Mouse (Mus musculus): ENCODE data around the gene Pmfbp1. TPM values are rescaled to one million over a fixed set of nuclear protein-coding genes. Genes with fewer than 3 reads are reported as not detected.

Gene Pmfbp1
- total and polyA plus RNA-seq, 3 experiments, result 0.11 TPM; not detected in 2

- TF ChIP-seq ETS1 (conservative IDR thresholded peaks at IDR 0.05; ENCODE audit: low read depth, low read length) (no peak), PAX5 (IDR thresholded peaks at IDR 0.05; ENCODE audit: low read length) (no peak), JUN (IDR thresholded peaks at IDR 0.05; ENCODE audit: insufficient read depth, low read depth, low read length) (no peak)
- dilution Hi-C loops (cut with MboI; ENCODE audit: extremely low pct_ligation_motif_present, extremely low pct_unique_long_range_greater_than_20kb, low sequenced_read_pairs), result no loop called here
- Histone ChIP-seq H3K4me1 (ENCODE audit: control insufficient read depth in 1 of 2, insufficient read depth in 2 of 2) (no peaks in the 10 kb centered on the region), H3K9ac (ENCODE audit: insufficient read depth, low read depth) (no peak overlapping the region), H3K27ac (ENCODE audit: insufficient read depth, low read depth) (no peak overlapping the region), H3K9me3 (replicated peaks; ENCODE audit: low read length) (no peaks in the 10 kb centered on the region), H3K4me2 (ENCODE audit: insufficient read depth, low read depth, poor library complexity, severe bottlenecking) (no peak overlapping the region), H3K79me2 (replicated peaks; ENCODE audit: control insufficient read depth, extremely low read depth, insufficient read depth, poor library complexity, severe bottlenecking) (no peaks in the 10 kb centered on the region), H3K36me3 (replicated peaks in 1 of 2; ENCODE audit: control insufficient read depth in 1 of 2, insufficient read depth in 1 of 2, low read length in 1 of 2) (no peaks in the 10 kb centered on the region), H3K27me3 (replicated peaks) (no peaks in the 10 kb centered on the region), H3K4me3 (replicated peaks in 1 of 3; ENCODE audit: low read depth in 2 of 3, low read length in 2 of 3, poor library complexity in 1 of 3) (no peak overlapping the region)
- in situ Hi-C loops (cut with MboI; ENCODE audit: low pct_ligation_motif_present, low pct_unique_long_range_greater_than_20kb, low sequenced_read_pairs), result no loop called here
- no peak for DNase-seq (ENCODE audit: extremely low read depth)
Observed at GRCm38 (mm10) chr8:109471876-109472275, 22.0 kb upstream of the Pmfbp1 start.

- no peak for DNase-seq (ENCODE audit: extremely low read depth)
- no peak overlapping the region for H3K27ac ChIP-seq (ENCODE audit: insufficient read depth, low read depth)
- no peak overlapping the region for H3K9ac ChIP-seq (ENCODE audit: insufficient read depth, low read depth)
- H3K9me3 ChIP-seq (replicated peaks; ENCODE audit: low read length), result no peaks in the 10 kb centered on the region
- in situ Hi-C loops (cut with MboI; ENCODE audit: low pct_ligation_motif_present, low pct_unique_long_range_greater_than_20kb, low sequenced_read_pairs) (no loop called here), dilution Hi-C loops (cut with MboI; ENCODE audit: extremely low pct_ligation_motif_present, extremely low pct_unique_long_range_greater_than_20kb, low sequenced_read_pairs) (no loop called here)
- H3K4me1 ChIP-seq (ENCODE audit: control insufficient read depth in 1 of 2, insufficient read depth in 2 of 2), result no peaks in the 10 kb centered on the region
- H3K4me3 ChIP-seq (replicated peaks in 1 of 3; ENCODE audit: low read depth in 2 of 3, low read length in 2 of 3, poor library complexity in 1 of 3), result no peak overlapping the region
- no peaks in the 10 kb centered on the region for H3K27me3 ChIP-seq (replicated peaks)
- H3K4me2 ChIP-seq (ENCODE audit: insufficient read depth, low read depth, poor library complexity, severe bottlenecking), result no peak overlapping the region
- no peak for TF ChIP-seq CHD2 (IDR thresholded peaks at IDR 0.05; ENCODE audit: low read length)
- no peak for TF ChIP-seq IRF4 (IDR thresholded peaks at IDR 0.05; ENCODE audit: low read depth, low read length)
- TF ChIP-seq CTCF (conservative IDR thresholded peaks at IDR 0.05 in 1 of 2, IDR thresholded peaks at IDR 0.05 in 1 of 2; ENCODE audit: low read depth in 2 of 2, low read length in 2 of 2), result no peak
- TF ChIP-seq NELFE (IDR thresholded peaks at IDR 0.05; ENCODE audit: low read depth, low read length), result no peak
- H3K79me2 ChIP-seq (replicated peaks; ENCODE audit: control insufficient read depth, extremely low read depth, insufficient read depth, poor library complexity, severe bottlenecking), result no peaks in the 10 kb centered on the region
- no peaks in the 10 kb centered on the region for H3K36me3 ChIP-seq (replicated peaks in 1 of 2; ENCODE audit: control insufficient read depth in 1 of 2, insufficient read depth in 1 of 2, low read length in 1 of 2)
Observed at GRCm38 (mm10) chr8:109472400-109472799, 21.4 kb upstream of the Pmfbp1 start.

GRCm38 (mm10) chr8:109474442-109475121, 19.2 kb upstream of the Pmfbp1 start:
- DNase-seq (ENCODE audit: extremely low read depth), result no peak
- Histone ChIP-seq H3K27ac (ENCODE audit: insufficient read depth, low read depth) (no peak overlapping the region), H3K9me3 (replicated peaks; ENCODE audit: low read length) (no peaks in the 10 kb centered on the region), H3K4me3 (replicated peaks in 1 of 3; ENCODE audit: low read depth in 2 of 3, low read length in 2 of 3, poor library complexity in 1 of 3) (no peak overlapping the region), H3K4me1 (ENCODE audit: control insufficient read depth in 1 of 2, insufficient read depth in 2 of 2) (no peaks in the 10 kb centered on the region), H3K79me2 (replicated peaks; ENCODE audit: control insufficient read depth, extremely low read depth, insufficient read depth, poor library complexity, severe bottlenecking) (no peaks in the 10 kb centered on the region), H3K4me2 (ENCODE audit: insufficient read depth, low read depth, poor library complexity, severe bottlenecking) (no peak overlapping the region), H3K36me3 (replicated peaks in 1 of 2; ENCODE audit: control insufficient read depth in 1 of 2, insufficient read depth in 1 of 2, low read length in 1 of 2) (no peaks in the 10 kb centered on the region), H3K27me3 (replicated peaks) (no peaks in the 10 kb centered on the region), H3K9ac (ENCODE audit: insufficient read depth, low read depth) (no peak overlapping the region)
- no peak for TF ChIP-seq GABPA (IDR thresholded peaks at IDR 0.05; ENCODE audit: insufficient replicate concordance, low read depth, low read length)
- no peak for TF ChIP-seq TCF12 (IDR thresholded peaks at IDR 0.05; ENCODE audit: low read depth, low read length)
- no peak for TF ChIP-seq USF2 (conservative IDR thresholded peaks at IDR 0.05; ENCODE audit: low read depth, low read length)
- no peak for TF ChIP-seq NRF1 (IDR thresholded peaks at IDR 0.05; ENCODE audit: low read depth, low read length)
- no peak for TF ChIP-seq USF1 (IDR thresholded peaks at IDR 0.05; ENCODE audit: low read depth, low read length)
- TF ChIP-seq MAZ (IDR thresholded peaks at IDR 0.05; ENCODE audit: low read depth, low read length), result no peak
- TF ChIP-seq HCFC1 (IDR thresholded peaks at IDR 0.05; ENCODE audit: low read depth, low read length), result no peak
- TF ChIP-seq MAX (IDR thresholded peaks at IDR 0.05; ENCODE audit: low read length), result no peak
- TF ChIP-seq ZNF384 (IDR thresholded peaks at IDR 0.05; ENCODE audit: low read depth, low read length), result no peak
- no peak for TF ChIP-seq ELF1 (IDR thresholded peaks at IDR 0.05; ENCODE audit: low read depth, low read length)
- no peak for TF ChIP-seq POLR2A (IDR thresholded peaks at IDR 0.05; ENCODE audit: low read depth, low read length)
- no peak for TF ChIP-seq TBP (conservative IDR thresholded peaks at IDR 0.05; ENCODE audit: low read depth, low read length)
- no peak for TF ChIP-seq RCOR1 (conservative IDR thresholded peaks at IDR 0.05; ENCODE audit: low read depth, low read length)
- TF ChIP-seq MYC (IDR thresholded peaks at IDR 0.05; ENCODE audit: low read depth, low read length), result no peak
- TF ChIP-seq NELFE (IDR thresholded peaks at IDR 0.05; ENCODE audit: low read depth, low read length), result no peak
- dilution Hi-C loops (cut with MboI; ENCODE audit: extremely low pct_ligation_motif_present, extremely low pct_unique_long_range_greater_than_20kb, low sequenced_read_pairs) (no loop called here), in situ Hi-C loops (cut with MboI; ENCODE audit: low pct_ligation_motif_present, low pct_unique_long_range_greater_than_20kb, low sequenced_read_pairs) (no loop called here)
